Mouse (Mus musculus): ENCODE data around the gene Ccne1. TPM values are rescaled to one million over a fixed set of nuclear protein-coding genes. Genes with fewer than 3 reads are reported as not detected.
A peak's percentile ranks its signal among the peaks of the same experiment; 100 is the strongest.
"Not testable (repeated sequence)": the region's sequence is repeated elsewhere in the genome, so short reads cannot be mapped to it uniquely, and the experiment has no call there.

The Ccne1 gene
- polyA plus RNA-seq, 1 experiment from 2014 or later: 75.3 TPM

GRCm38 (mm10) chr7:38128256-38128655, 20.9 kb upstream of the Ccne1 start:
- H3K27ac ChIP-seq; H3K9ac ChIP-seq; H3K4me2 ChIP-seq (replicated peaks); H3K9me3 ChIP-seq; H3K27me3 ChIP-seq; ATAC-seq (ENCODE audit: insufficient number of reproducible peaks, insufficient read depth, low FRiP score, low TSS enrichment); H3K4me3 ChIP-seq; H3K36me3 ChIP-seq: not testable (repeated sequence)
- H3K4me1 ChIP-seq: peaks cover 12% of the 10 kb centered on the region; the same call in 1 of the 2 replicates
- WGBS: 72% methylated on average over 5 of the region's 5 CpGs

DNA sequence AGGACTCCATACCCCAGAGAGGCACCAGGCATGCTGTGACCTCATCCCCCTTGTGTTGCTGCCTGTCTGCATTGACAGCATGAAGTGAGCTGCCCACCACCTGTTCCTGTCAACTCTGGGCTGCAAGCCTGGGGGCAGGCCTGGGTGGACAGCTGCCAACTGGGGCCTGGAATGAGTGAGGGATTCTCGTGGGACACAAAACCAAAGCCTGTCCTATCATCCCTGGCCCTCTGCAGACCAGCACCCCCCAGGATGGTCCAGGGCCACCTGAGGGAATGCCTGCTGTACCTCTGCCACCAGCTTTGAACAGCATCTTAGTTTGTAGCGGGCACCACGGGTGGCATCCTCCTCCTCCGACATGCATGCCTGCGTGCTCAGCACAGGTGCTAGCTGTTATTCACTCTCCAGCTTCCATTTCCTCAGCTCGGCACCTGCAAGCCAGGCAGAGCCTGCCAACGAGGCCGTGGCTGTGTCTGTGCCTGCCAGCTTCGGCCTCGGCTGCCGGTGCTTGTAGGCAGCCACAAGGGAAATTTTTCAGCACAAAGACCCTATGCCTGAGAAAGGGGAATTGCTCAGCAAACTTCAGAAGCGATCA, 18.3 kb upstream of the Ccne1 start:
- no peaks in the 10 kb centered on the region for H3K27me3 ChIP-seq
- no peak overlapping the region for H3K4me3 ChIP-seq
- H3K9ac ChIP-seq: no peak overlapping the region
- H3K4me1 ChIP-seq: peaks cover 12% of the 10 kb centered on the region; the same call in 1 of the 2 replicates
- peak; percentile 43; the same call in 1 of the 2 replicates for ATAC-seq (ENCODE audit: insufficient number of reproducible peaks, insufficient read depth, low FRiP score, low TSS enrichment)
- 74% methylated on average over 12 of the region's 12 CpGs for WGBS
- no peaks in the 10 kb centered on the region for H3K36me3 ChIP-seq
- H3K4me2 ChIP-seq (replicated peaks): no peak overlapping the region
- H3K27ac ChIP-seq: no peak overlapping the region
- H3K9me3 ChIP-seq: no peaks in the 10 kb centered on the region

DNA sequence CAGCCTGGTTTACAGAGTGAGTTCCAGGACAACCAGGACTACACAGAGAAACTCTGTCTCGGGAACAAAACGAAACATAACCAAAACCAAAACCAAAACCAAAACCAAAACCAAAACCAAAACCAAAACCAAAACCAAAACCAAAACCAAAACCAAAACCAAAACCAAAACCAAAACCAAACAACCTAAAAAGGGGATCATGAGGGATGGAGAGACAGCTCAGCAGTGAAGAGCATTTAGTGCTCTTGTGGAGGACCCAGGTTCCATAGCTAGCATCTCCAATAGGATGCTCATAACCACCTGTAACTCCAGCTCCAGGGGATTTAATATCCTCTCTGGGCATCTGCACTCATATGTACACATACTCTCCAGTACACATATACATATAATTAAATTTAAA, 16.8 kb upstream of the Ccne1 start:
- not testable (repeated sequence) for H3K27me3 ChIP-seq; ATAC-seq (ENCODE audit: insufficient number of reproducible peaks, insufficient read depth, low FRiP score, low TSS enrichment); H3K4me3 ChIP-seq; H3K27ac ChIP-seq; H3K9me3 ChIP-seq; H3K4me2 ChIP-seq (replicated peaks); H3K9ac ChIP-seq; H3K36me3 ChIP-seq; H3K4me1 ChIP-seq
- WGBS: 86% methylated on average over 2 of the region's 2 CpGs

DNA sequence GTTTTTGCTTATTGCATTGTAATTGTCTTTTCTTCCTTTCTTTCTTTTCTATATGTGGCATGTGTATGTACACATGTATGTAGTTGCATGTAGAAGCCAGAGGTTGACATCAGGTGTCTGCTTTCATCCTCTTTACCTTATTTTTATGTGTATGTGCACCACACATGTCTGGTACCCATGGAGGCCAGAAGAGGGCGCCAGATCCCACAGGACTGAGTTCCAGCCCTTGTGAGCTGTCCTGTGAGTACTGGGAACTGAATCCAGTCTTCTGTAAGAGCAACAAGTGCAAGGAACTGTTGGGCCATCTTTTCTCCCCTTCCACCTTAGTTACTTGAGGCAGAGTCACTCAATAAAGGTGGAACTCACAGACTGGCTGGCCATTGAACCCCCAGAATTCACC, 11.3 kb upstream of the Ccne1 start:
- H3K4me2 ChIP-seq (replicated peaks): no peak overlapping the region

GRCm38 (mm10) chr7:38112451-38112850, 5.1 kb upstream of the Ccne1 start:
- Histone ChIP-seq H3K4me1 (peaks cover 18% of the 10 kb centered on the region; the same call in 1 of the 2 replicates), H3K36me3 (no peaks in the 10 kb centered on the region), H3K9me3 (no peaks in the 10 kb centered on the region), H3K27me3 (0 out of 2 replicates have a peak, but pooled peaks cover 3% of the 10 kb centered on the region), H3K4me3 (no peak overlapping the region), H3K27ac (peak overlapping the region; percentile 80), H3K4me2 (replicated peaks) (no peak overlapping the region), H3K9ac (no peak overlapping the region)
- WGBS: 84% methylated on average over 9 of the region's 9 CpGs
- ATAC-seq (ENCODE audit: insufficient number of reproducible peaks, insufficient read depth, low FRiP score, low TSS enrichment): no peak

More for the DNA sequence above, 11.3 kb upstream of the Ccne1 start:
- 0 out of 2 replicates have a peak, but pooled peaks cover 3% of the 10 kb centered on the region for H3K27me3 ChIP-seq
- H3K36me3 ChIP-seq: no peaks in the 10 kb centered on the region
- H3K4me3 ChIP-seq: no peak overlapping the region
- ATAC-seq (ENCODE audit: insufficient number of reproducible peaks, insufficient read depth, low FRiP score, low TSS enrichment): no peak
- no peak overlapping the region for H3K27ac ChIP-seq
- H3K9ac ChIP-seq: no peak overlapping the region
- H3K4me1 ChIP-seq: no peaks in the 10 kb centered on the region
- 8% methylated on average over 1 of the region's 1 CpGs for WGBS
- no peaks in the 10 kb centered on the region for H3K9me3 ChIP-seq

DNA sequence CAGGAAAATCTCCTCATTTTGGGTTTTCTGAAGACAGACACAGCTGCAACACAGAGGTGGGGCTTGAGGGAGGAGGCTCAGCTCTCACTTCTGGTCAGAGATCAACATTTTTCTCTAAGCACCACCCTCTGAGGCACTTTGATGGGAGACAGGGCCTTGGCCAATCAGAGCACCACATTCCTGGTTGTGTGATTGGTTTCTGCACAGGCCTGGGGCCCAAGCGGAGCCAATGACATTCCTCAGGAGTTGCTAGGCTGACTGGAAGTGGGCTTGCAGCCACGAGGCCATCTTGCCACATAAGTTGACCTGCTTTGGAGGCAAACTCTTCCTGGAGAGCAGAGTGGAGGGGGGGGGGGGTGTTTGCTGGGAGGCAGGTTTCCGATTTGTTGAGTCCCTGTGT, 4.7 kb upstream of the Ccne1 start:
- WGBS: 25% methylated on average over 3 of the region's 3 CpGs
- Histone ChIP-seq H3K4me1 (peaks cover 18% of the 10 kb centered on the region; the same call in 1 of the 2 replicates), H3K4me2 (replicated peaks) (peak overlapping the region; percentile 2; the same call in 1 of the 2 replicates), H3K9ac (no peak overlapping the region), H3K27me3 (0 out of 2 replicates have a peak, but pooled peaks cover 3% of the 10 kb centered on the region), H3K4me3 (no peak overlapping the region), H3K9me3 (no peaks in the 10 kb centered on the region), H3K36me3 (no peaks in the 10 kb centered on the region), H3K27ac (peak overlapping the region; percentile 80)
- peak; percentile 87 for ATAC-seq (ENCODE audit: insufficient number of reproducible peaks, insufficient read depth, low FRiP score, low TSS enrichment)

DNA sequence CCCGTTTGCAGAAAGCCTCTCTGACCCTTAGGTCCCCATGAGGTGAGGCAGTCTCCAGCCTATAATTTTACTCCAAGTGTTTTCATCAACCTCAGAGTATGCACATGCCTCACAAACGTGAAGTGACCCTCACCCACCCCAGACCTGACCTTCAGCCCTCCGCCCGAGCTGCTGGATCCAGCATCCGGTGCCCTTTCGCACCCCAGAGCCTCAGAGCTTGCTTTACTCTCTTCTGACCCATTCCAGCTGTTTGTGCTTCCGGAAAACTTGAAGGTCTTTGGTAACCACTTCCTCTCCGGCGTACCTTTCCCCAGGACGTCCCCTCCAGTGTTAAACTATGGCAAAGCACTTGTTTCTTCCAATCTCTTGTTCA, 912 bp upstream of the Ccne1 start:
- H3K27me3 ChIP-seq: no peaks in the 10 kb centered on the region
- H3K4me2 ChIP-seq (replicated peaks): peak overlapping the region; percentile 91
- WGBS: 12% methylated on average over 10 of the region's 10 CpGs
- peak overlapping the region; percentile 92 for H3K4me3 ChIP-seq
- no peaks in the 10 kb centered on the region for H3K9me3 ChIP-seq
- H3K4me1 ChIP-seq: peaks cover 24% of the 10 kb centered on the region
- peak overlapping the region; percentile 70 for H3K9ac ChIP-seq
- ATAC-seq (ENCODE audit: insufficient number of reproducible peaks, insufficient read depth, low FRiP score, low TSS enrichment): no peak
- peaks cover under 1% of the 10 kb centered on the region for H3K36me3 ChIP-seq
- H3K27ac ChIP-seq: no peak overlapping the region

GRCm38 (mm10) chr7:38106711-38107311, 523 bp downstream of the Ccne1 start:
- peak overlapping the region; percentile 85 for H3K9ac ChIP-seq
- peak overlapping the region; percentile 91 for H3K4me2 ChIP-seq (replicated peaks)
- no peaks in the 10 kb centered on the region for H3K27me3 ChIP-seq
- H3K9me3 ChIP-seq: no peaks in the 10 kb centered on the region
- peaks cover 20% of the 10 kb centered on the region for H3K4me1 ChIP-seq
- peak overlapping the region; percentile 70 for H3K27ac ChIP-seq
- WGBS: under 1% methylated on average over 47 of the region's 47 CpGs
- H3K4me3 ChIP-seq: peak overlapping the region; percentile 92
- H3K36me3 ChIP-seq: peaks cover 12% of the 10 kb centered on the region
- ATAC-seq (ENCODE audit: insufficient number of reproducible peaks, insufficient read depth, low FRiP score, low TSS enrichment): peak; percentile 65

DNA sequence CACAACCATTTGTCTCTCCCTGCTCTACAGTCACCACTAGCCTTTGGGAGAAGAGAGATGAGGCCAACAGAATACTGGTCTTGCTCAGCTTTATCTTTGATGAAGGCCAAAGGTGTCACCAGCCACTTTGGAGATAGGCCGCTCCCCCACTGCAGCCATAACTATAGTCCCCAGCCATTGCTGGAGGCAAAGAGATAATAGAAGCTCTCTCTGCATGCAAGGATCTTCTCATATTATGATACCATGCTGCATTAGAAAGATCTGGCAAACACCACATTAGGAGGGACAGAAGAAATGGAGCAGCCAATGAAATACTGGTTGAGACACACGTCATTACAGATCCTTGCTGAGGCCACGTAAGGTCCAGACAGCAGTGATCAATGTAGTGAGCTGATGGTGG, 2.0 kb downstream of the Ccne1 start:
- 0 out of 2 replicates have a peak overlapping the region, but pooled peaks have one; percentile 4 for H3K4me3 ChIP-seq
- no peak for ATAC-seq (ENCODE audit: insufficient number of reproducible peaks, insufficient read depth, low FRiP score, low TSS enrichment)
- WGBS: 88% methylated on average over 3 of the region's 3 CpGs
- no peaks in the 10 kb centered on the region for H3K27me3 ChIP-seq
- peaks cover 13% of the 10 kb centered on the region for H3K4me1 ChIP-seq
- no peak overlapping the region for H3K27ac ChIP-seq
- H3K36me3 ChIP-seq: peaks cover 26% of the 10 kb centered on the region
- no peak overlapping the region for H3K9ac ChIP-seq
- peak overlapping the region; percentile 91 for H3K4me2 ChIP-seq (replicated peaks)
- no peaks in the 10 kb centered on the region for H3K9me3 ChIP-seq

DNA sequence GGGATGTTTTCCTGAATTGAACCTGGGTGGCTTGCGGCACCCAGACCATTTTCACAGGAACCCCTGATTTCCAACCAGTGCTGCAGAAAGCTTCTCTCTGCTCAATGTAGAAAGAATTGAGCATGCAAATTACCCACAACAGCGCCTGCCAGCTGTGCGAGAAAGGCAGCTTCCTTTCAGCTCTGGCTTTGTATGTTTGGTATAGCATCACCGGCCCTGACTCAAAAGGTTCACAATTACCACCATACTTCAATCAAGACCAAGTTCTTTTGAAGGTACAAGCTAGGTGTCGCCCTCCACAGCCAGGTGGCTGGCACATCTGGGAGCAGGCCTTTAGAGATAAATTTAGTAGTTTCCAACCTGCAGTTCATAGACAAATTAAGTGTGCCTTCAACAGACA, 3.2 kb downstream of the Ccne1 start:
- Histone ChIP-seq H3K4me1 (peaks cover 13% of the 10 kb centered on the region), H3K9ac (0 out of 2 replicates have a peak overlapping the region, but pooled peaks have one; percentile 15), H3K36me3 (peaks cover 38% of the 10 kb centered on the region), H3K9me3 (no peaks in the 10 kb centered on the region), H3K4me2 (replicated peaks) (no peak overlapping the region), H3K27me3 (no peaks in the 10 kb centered on the region), H3K4me3 (no peak overlapping the region), H3K27ac (no peak overlapping the region)
- WGBS: 88% methylated on average over 5 of the region's 5 CpGs
- no peak for ATAC-seq (ENCODE audit: insufficient number of reproducible peaks, insufficient read depth, low FRiP score, low TSS enrichment)

- Histone ChIP-seq H3K4me3 (no peak overlapping the region), H3K4me1 (no peaks in the 10 kb centered on the region), H3K4me2 (replicated peaks) (no peak overlapping the region), H3K9me3 (no peaks in the 10 kb centered on the region), H3K9ac (no peak overlapping the region), H3K36me3 (peaks cover 25% of the 10 kb centered on the region), H3K27me3 (no peaks in the 10 kb centered on the region), H3K27ac (no peak overlapping the region)
- no peak for ATAC-seq (ENCODE audit: insufficient number of reproducible peaks, insufficient read depth, low FRiP score, low TSS enrichment)
- 82% methylated on average over 6 of the region's 6 CpGs for WGBS
Observed at GRCm38 (mm10) chr7:38094353-38094752, 13.0 kb downstream of the Ccne1 start.

DNA sequence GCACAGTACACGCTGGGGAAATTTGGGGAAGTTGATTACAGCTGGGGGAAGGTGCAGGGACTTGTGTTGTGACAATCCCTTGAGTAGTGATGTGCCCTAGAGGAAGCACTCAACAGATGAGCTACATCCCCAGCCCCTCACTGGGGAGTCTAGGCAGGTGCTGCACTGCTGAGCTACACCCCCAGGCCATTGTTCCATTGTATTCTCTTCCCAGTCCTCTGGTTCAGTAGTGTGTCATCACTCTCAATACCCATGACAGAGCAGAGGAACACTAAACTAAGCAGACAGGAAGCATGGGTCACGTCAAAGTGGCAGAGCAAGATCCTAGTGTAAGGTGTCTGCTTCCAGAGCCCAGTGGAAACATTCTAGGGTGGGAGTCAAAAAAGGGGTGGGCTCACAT, 14.2 kb downstream of the Ccne1 start:
- H3K9me3 ChIP-seq: no peaks in the 10 kb centered on the region
- peaks cover 12% of the 10 kb centered on the region for H3K36me3 ChIP-seq
- H3K4me2 ChIP-seq (replicated peaks): no peak overlapping the region
- no peaks in the 10 kb centered on the region for H3K27me3 ChIP-seq
- WGBS: 58% methylated on average over 2 of the region's 2 CpGs
- H3K9ac ChIP-seq: no peak overlapping the region
- ATAC-seq (ENCODE audit: insufficient number of reproducible peaks, insufficient read depth, low FRiP score, low TSS enrichment): peak; percentile 31; the same call in 1 of the 2 replicates
- H3K4me1 ChIP-seq: no peaks in the 10 kb centered on the region
- no peak overlapping the region for H3K27ac ChIP-seq
- H3K4me3 ChIP-seq: no peak overlapping the region
